Mouse (Mus musculus): ENCODE data around the gene Farp1. TPM values are rescaled to one million over a fixed set of nuclear protein-coding genes. Genes with fewer than 3 reads are reported as not detected.

The Farp1 gene
- total and polyA plus RNA-seq, 3 experiments, result 6.4 to 11.1 (median 10.9) TPM

- no peaks in the 10 kb centered on the region for H3K27me3 ChIP-seq (ENCODE audit: control insufficient read depth, insufficient read depth, low read length)
- WGBS, result 90% methylated on average over 8 of the region's 8 CpGs
- intact Hi-C loops (cut with DNase I), result no loop called here
- H3K9ac ChIP-seq (ENCODE audit: low read depth, low read length), result no peak overlapping the region
- no peak for DNase-seq
- H3K4me3 ChIP-seq, result no peak overlapping the region
- no peaks in the 10 kb centered on the region for H3K79me2 ChIP-seq (replicated peaks; ENCODE audit: control insufficient read depth, insufficient read depth, low read length)
- no peak overlapping the region for H3K27ac ChIP-seq
- TF ChIP-seq EP300 (IDR thresholded peaks at IDR 0.05; ENCODE audit: insufficient read depth, low read depth, low read length) (no peak), POLR2A (IDR thresholded peaks at IDR 0.05; ENCODE audit: insufficient read depth, low read depth, low read length) (no peak), CTCF (IDR thresholded peaks at IDR 0.05) (no peak)
- no peaks in the 10 kb centered on the region for H3K36me3 ChIP-seq (ENCODE audit: control insufficient read depth, insufficient read depth, low read length)
- H3K4me1 ChIP-seq (ENCODE audit: control insufficient read depth, insufficient read depth, low read length), result peaks cover 2% of the 10 kb centered on the region; the same call in 1 of the 2 replicates
These were observed 196.2 kb downstream of the Farp1 start for GRCm38 (mm10) chr14:121231232-121231631.

GRCm38 (mm10) chr14:121234741-121235307 lies 199.8 kb downstream of the Farp1 start:
- TF ChIP-seq POLR2A (IDR thresholded peaks at IDR 0.05; ENCODE audit: insufficient read depth, low read depth, low read length) (no peak), EP300 (IDR thresholded peaks at IDR 0.05; ENCODE audit: insufficient read depth, low read depth, low read length) (no peak), CTCF (IDR thresholded peaks at IDR 0.05) (no peak)
- Histone ChIP-seq H3K4me3 (no peak overlapping the region), H3K27me3 (ENCODE audit: control insufficient read depth, insufficient read depth, low read length) (no peaks in the 10 kb centered on the region), H3K27ac (no peak overlapping the region), H3K4me1 (ENCODE audit: control insufficient read depth, insufficient read depth, low read length) (no peaks in the 10 kb centered on the region), H3K36me3 (ENCODE audit: control insufficient read depth, insufficient read depth, low read length) (no peaks in the 10 kb centered on the region), H3K79me2 (replicated peaks; ENCODE audit: control insufficient read depth, insufficient read depth, low read length) (no peaks in the 10 kb centered on the region), H3K9ac (ENCODE audit: low read depth, low read length) (no peak overlapping the region)
- no peak for DNase-seq
- WGBS, result 89% methylated on average over 12 of the region's 12 CpGs
- intact Hi-C loops (cut with DNase I), result no loop called here

GRCm38 (mm10) chr14:121236736-121237135 lies 201.7 kb downstream of the Farp1 start:
- intact Hi-C loops (cut with DNase I), result no loop called here
- no peaks in the 10 kb centered on the region for H3K27me3 ChIP-seq (ENCODE audit: control insufficient read depth, insufficient read depth, low read length)
- no peak overlapping the region for H3K9ac ChIP-seq (ENCODE audit: low read depth, low read length)
- no peaks in the 10 kb centered on the region for H3K79me2 ChIP-seq (replicated peaks; ENCODE audit: control insufficient read depth, insufficient read depth, low read length)
- no peak overlapping the region for H3K27ac ChIP-seq
- TF ChIP-seq POLR2A (IDR thresholded peaks at IDR 0.05; ENCODE audit: insufficient read depth, low read depth, low read length), result no peak
- TF ChIP-seq CTCF (IDR thresholded peaks at IDR 0.05), result no peak
- TF ChIP-seq EP300 (IDR thresholded peaks at IDR 0.05; ENCODE audit: insufficient read depth, low read depth, low read length), result no peak
- H3K4me1 ChIP-seq (ENCODE audit: control insufficient read depth, insufficient read depth, low read length), result no peaks in the 10 kb centered on the region
- DNase-seq, result no peak
- no peak overlapping the region for H3K4me3 ChIP-seq
- WGBS, result 93% methylated on average over 4 of the region's 4 CpGs
- H3K36me3 ChIP-seq (ENCODE audit: control insufficient read depth, insufficient read depth, low read length), result no peaks in the 10 kb centered on the region

- DNase-seq, result no peak
- TF ChIP-seq POLR2A (IDR thresholded peaks at IDR 0.05; ENCODE audit: insufficient read depth, low read depth, low read length), result no peak
- no peak for TF ChIP-seq CTCF (IDR thresholded peaks at IDR 0.05)
- TF ChIP-seq EP300 (IDR thresholded peaks at IDR 0.05; ENCODE audit: insufficient read depth, low read depth, low read length), result no peak
These were observed 203.7 kb downstream of the Farp1 start for GRCm38 (mm10) chr14:121238727-121239126.

GRCm38 (mm10) chr14:121239386-121239785 lies 204.4 kb downstream of the Farp1 start:
- H3K4me1 ChIP-seq (ENCODE audit: control insufficient read depth, insufficient read depth, low read length), result no peaks in the 10 kb centered on the region
- H3K27ac ChIP-seq, result no peak overlapping the region
- H3K4me3 ChIP-seq, result no peak overlapping the region
- WGBS, result 83% methylated on average over 8 of the region's 8 CpGs
- H3K36me3 ChIP-seq (ENCODE audit: control insufficient read depth, insufficient read depth, low read length), result no peaks in the 10 kb centered on the region
- DNase-seq, result no peak
- H3K9ac ChIP-seq (ENCODE audit: low read depth, low read length), result no peak overlapping the region
- intact Hi-C loops (cut with DNase I), result no loop called here
- H3K27me3 ChIP-seq (ENCODE audit: control insufficient read depth, insufficient read depth, low read length), result no peaks in the 10 kb centered on the region
- TF ChIP-seq POLR2A (IDR thresholded peaks at IDR 0.05; ENCODE audit: insufficient read depth, low read depth, low read length), result no peak
- TF ChIP-seq CTCF (IDR thresholded peaks at IDR 0.05), result no peak
- no peak for TF ChIP-seq EP300 (IDR thresholded peaks at IDR 0.05; ENCODE audit: insufficient read depth, low read depth, low read length)
- no peaks in the 10 kb centered on the region for H3K79me2 ChIP-seq (replicated peaks; ENCODE audit: control insufficient read depth, insufficient read depth, low read length)

More at GRCm38 (mm10) chr14:121238727-121239126, 203.7 kb downstream of the Farp1 start:
- H3K9ac ChIP-seq (ENCODE audit: low read depth, low read length), result no peak overlapping the region
- H3K79me2 ChIP-seq (replicated peaks; ENCODE audit: control insufficient read depth, insufficient read depth, low read length), result no peaks in the 10 kb centered on the region
- intact Hi-C loops (cut with DNase I), result no loop called here
- H3K27ac ChIP-seq, result no peak overlapping the region
- WGBS, result 94% methylated on average over 10 of the region's 10 CpGs
- H3K36me3 ChIP-seq (ENCODE audit: control insufficient read depth, insufficient read depth, low read length), result no peaks in the 10 kb centered on the region
- H3K4me3 ChIP-seq, result no peak overlapping the region
- H3K4me1 ChIP-seq (ENCODE audit: control insufficient read depth, insufficient read depth, low read length), result no peaks in the 10 kb centered on the region
- H3K27me3 ChIP-seq (ENCODE audit: control insufficient read depth, insufficient read depth, low read length), result no peaks in the 10 kb centered on the region

GRCm38 (mm10) chr14:121244104-121244503 lies 209.1 kb downstream of the Farp1 start:
- Histone ChIP-seq H3K9ac (ENCODE audit: low read depth, low read length) (no peak overlapping the region), H3K79me2 (replicated peaks; ENCODE audit: control insufficient read depth, insufficient read depth, low read length) (no peaks in the 10 kb centered on the region), H3K27me3 (ENCODE audit: control insufficient read depth, insufficient read depth, low read length) (no peaks in the 10 kb centered on the region), H3K36me3 (ENCODE audit: control insufficient read depth, insufficient read depth, low read length) (no peaks in the 10 kb centered on the region), H3K4me3 (no peak overlapping the region), H3K4me1 (ENCODE audit: control insufficient read depth, insufficient read depth, low read length) (0 out of 2 replicates have a peak, but pooled peaks cover 1% of the 10 kb centered on the region), H3K27ac (no peak overlapping the region)
- WGBS, result 93% methylated on average over 15 of the region's 15 CpGs
- no peak for TF ChIP-seq CTCF (IDR thresholded peaks at IDR 0.05)
- TF ChIP-seq EP300 (IDR thresholded peaks at IDR 0.05; ENCODE audit: insufficient read depth, low read depth, low read length), result no peak
- TF ChIP-seq POLR2A (IDR thresholded peaks at IDR 0.05; ENCODE audit: insufficient read depth, low read depth, low read length), result no peak
- intact Hi-C loops (cut with DNase I), result no loop called here
- no peak for DNase-seq

All from heart, adult 2 months (tissue).